Mouse (Mus musculus) MEL (cell line): Measurements from ENCODE around the gene Zfp593. TPM values are rescaled to one million over a fixed set of nuclear protein-coding genes. Genes with fewer than 3 reads are reported as not detected.

ENCODE experiments used
- DNase-seq: peaks from one replicate; pipeline ENCODE4 v3.0.0; 2011; ENCODE audit warnings: low read depth, low spot score
- H3K27ac ChIP-seq: 2 replicates; pipeline ENCODE4 v1.5.1; 2012; ENCODE audit warnings: low read depth, mild to moderate bottlenecking, control low read depth, low read length, moderate library complexity; ENCODE audit not compliant: control insufficient read depth
- H3K27me3 ChIP-seq, 2 experiments: fragments of 150-350 bp in 1 of 2; sonication (generic) in 1 of 2; 2 replicates each; pipeline ENCODE4 v1.6.1; 2012; ENCODE audit warnings: low read length in 2 of 2, mild to moderate bottlenecking in 2 of 2, improper control_type of control experiment in 1 of 2, moderate library complexity in 1 of 2; ENCODE audit not compliant: insufficient read depth in 2 of 2, control insufficient read depth in 1 of 2
- H3K36me3 ChIP-seq, 2 experiments: 2 replicates each; pipeline ENCODE4 v1.6.1; 2012 to 2014; ENCODE audit warnings: low read length in 2 of 2, improper control_type of control experiment in 1 of 2, inconsistent platforms in 1 of 2, mild to moderate bottlenecking in 1 of 2; ENCODE audit not compliant: insufficient read depth in 2 of 2, control insufficient read depth in 1 of 2
- H3K4me1 ChIP-seq, 2 experiments: fragments of 150-350 bp in 1 of 2; sonication (generic) in 1 of 2; 2 replicates each; pipeline ENCODE4 v1.6.1; 2012; ENCODE audit warnings: low read length in 2 of 2, improper control_type of control experiment in 1 of 2, mild to moderate bottlenecking in 1 of 2; ENCODE audit not compliant: insufficient read depth in 2 of 2, control insufficient read depth in 1 of 2
- H3K4me3 ChIP-seq, 2 experiments: fragments of 150-350 bp in 1 of 2; sonication (generic) in 1 of 2; 2 replicates each; pipeline ENCODE4 v1.5.1; 2012; ENCODE audit warnings: low read depth in 2 of 2, low read length in 2 of 2, mild to moderate bottlenecking in 2 of 2, moderate library complexity in 2 of 2, control low read depth in 1 of 2, improper control_type of control experiment in 1 of 2; ENCODE audit not compliant: control insufficient read depth in 1 of 2, insufficient read depth in 1 of 2
- H3K79me2 ChIP-seq: 2 replicates; pipeline ENCODE4 v1.6.1; 2012; ENCODE audit warnings: mild to moderate bottlenecking, low read length, moderate library complexity; ENCODE audit not compliant: control insufficient read depth, poor library complexity, insufficient read depth
- H3K9ac ChIP-seq: 2 replicates; pipeline ENCODE4 v1.6.1; 2012; ENCODE audit warnings: low read depth, mild to moderate bottlenecking, control low read depth, low read length, moderate library complexity; ENCODE audit not compliant: control insufficient read depth, poor library complexity, severe bottlenecking
- H3K9me3 ChIP-seq: fragments of 150-350 bp; sonication (generic); replicated peaks from 2 replicates; pipeline ENCODE4 v1.6.1; 2012; ENCODE audit warnings: mild to moderate bottlenecking, low read length, improper control_type of control experiment, moderate library complexity; ENCODE audit not compliant: insufficient read depth
- CHD1 ChIP-seq: IDR thresholded peaks from 2 replicates; pipeline ENCODE4 v1.6.1; 2012; ENCODE audit warnings: low read depth, mild to moderate bottlenecking, inconsistent platforms, low read length, improper control_type of control experiment
- CHD2 ChIP-seq: IDR thresholded peaks from 2 replicates; pipeline ENCODE4 v1.6.1; 2011; ENCODE audit warnings: low read length, improper control_type of control experiment
- EP300 ChIP-seq, 2 experiments: IDR thresholded peaks; 2 replicates each; pipeline ENCODE4 v1.6.1; 2011; ENCODE audit warnings: improper control_type of control experiment in 2 of 2, low read length in 2 of 2, low read depth in 1 of 2, mild to moderate bottlenecking in 1 of 2
- ETS1 ChIP-seq: IDR thresholded peaks from 2 replicates; pipeline ENCODE4 v1.6.1; 2012; ENCODE audit warnings: low read depth, mild to moderate bottlenecking, inconsistent platforms, low read length, improper control_type of control experiment, moderate library complexity
- GABPA ChIP-seq: IDR thresholded peaks from 2 replicates; pipeline ENCODE4 v1.6.1; 2012; ENCODE audit warnings: low read depth, mild to moderate bottlenecking, inconsistent platforms, low read length, improper control_type of control experiment, moderate library complexity
- GATA1 ChIP-seq: IDR thresholded peaks from 2 replicates; pipeline ENCODE4 v1.6.1; 2011; ENCODE audit warnings: low read depth, low read length, improper control_type of control experiment
- HCFC1 ChIP-seq: IDR thresholded peaks from 2 replicates; pipeline ENCODE4 v1.6.1; 2012; ENCODE audit warnings: low read depth, mild to moderate bottlenecking, inconsistent platforms, low read length, improper control_type of control experiment, moderate library complexity
- KAT2A ChIP-seq: conservative IDR thresholded peaks from 2 replicates; pipeline ENCODE4 v1.6.1; 2012; ENCODE audit warnings: low read depth, low read length, improper control_type of control experiment, inconsistent platforms
- MAFK ChIP-seq: IDR thresholded peaks from 2 replicates; pipeline ENCODE4 v1.6.1; 2011; ENCODE audit warnings: low read depth, mild to moderate bottlenecking, low read length, improper control_type of control experiment, borderline replicate concordance
- MAX ChIP-seq: IDR thresholded peaks from 2 replicates; pipeline ENCODE4 v1.6.1; 2011; ENCODE audit warnings: low read length, improper control_type of control experiment
- MEF2A ChIP-seq: IDR thresholded peaks from 2 replicates; pipeline ENCODE4 v1.6.1; 2014; ENCODE audit warnings: low read depth, mild to moderate bottlenecking, inconsistent platforms, low read length, improper control_type of control experiment; ENCODE audit not compliant: poor library complexity, insufficient replicate concordance, severe bottlenecking; ENCODE audit errors: extremely low read depth
- MYB ChIP-seq: IDR thresholded peaks from 2 replicates; pipeline ENCODE4 v1.6.1; 2011; ENCODE audit warnings: mild to moderate bottlenecking, low read depth, low read length, improper control_type of control experiment
- MYC ChIP-seq: IDR thresholded peaks from 2 replicates; pipeline ENCODE4 v1.6.1; 2011; ENCODE audit warnings: low read depth, mild to moderate bottlenecking, low read length, improper control_type of control experiment, moderate library complexity
- SMC3 ChIP-seq: IDR thresholded peaks from 2 replicates; pipeline ENCODE4 v1.6.1; 2011; ENCODE audit warnings: low read depth, low read length, improper control_type of control experiment
- TBP ChIP-seq: IDR thresholded peaks from 2 replicates; pipeline ENCODE4 v1.8.0; 2011; ENCODE audit warnings: low read depth, low read length, improper control_type of control experiment
- TCF12 ChIP-seq: IDR thresholded peaks from 2 replicates; pipeline ENCODE4 v1.6.1; 2014; ENCODE audit warnings: low read depth, mild to moderate bottlenecking, inconsistent platforms, low read length, improper control_type of control experiment, moderate library complexity
- UBTF ChIP-seq: IDR thresholded peaks from 2 replicates; pipeline ENCODE4 v1.6.1; 2012; ENCODE audit warnings: low read depth, mild to moderate bottlenecking, inconsistent platforms, low read length, improper control_type of control experiment, moderate library complexity, borderline replicate concordance; ENCODE audit not compliant: insufficient read depth
- USF1 ChIP-seq: IDR thresholded peaks from 2 replicates; pipeline ENCODE4 v1.6.1; 2014; ENCODE audit warnings: low read depth, mild to moderate bottlenecking, inconsistent platforms, low read length, improper control_type of control experiment, moderate library complexity
- USF2 ChIP-seq, 2 experiments: IDR thresholded peaks; 2 replicates each; pipeline ENCODE4 v1.6.1; 2011 to 2012; ENCODE audit warnings: improper control_type of control experiment in 2 of 2, low read length in 2 of 2, borderline replicate concordance in 1 of 2, inconsistent platforms in 1 of 2, low read depth in 1 of 2, mild to moderate bottlenecking in 1 of 2; ENCODE audit not compliant: insufficient read depth in 1 of 2
- ZC3H11A ChIP-seq: IDR thresholded peaks from 2 replicates; pipeline ENCODE4 v1.6.1; 2012; ENCODE audit warnings: low read depth, mild to moderate bottlenecking, inconsistent platforms, low read length, improper control_type of control experiment
- ZKSCAN1 ChIP-seq: IDR thresholded peaks from 2 replicates; pipeline ENCODE4 v1.6.1; 2012; ENCODE audit warnings: low read depth, mild to moderate bottlenecking, inconsistent platforms, low read length, improper control_type of control experiment, moderate library complexity
- ZMIZ1 ChIP-seq: IDR thresholded peaks from 2 replicates; pipeline ENCODE4 v1.6.1; 2012; ENCODE audit warnings: low read depth, mild to moderate bottlenecking, inconsistent platforms, low read length, improper control_type of control experiment, moderate library complexity
- ZNF384 ChIP-seq: IDR thresholded peaks from 2 replicates; pipeline ENCODE4 v1.6.1; 2012; ENCODE audit warnings: low read depth, mild to moderate bottlenecking, inconsistent platforms, low read length, improper control_type of control experiment
- polyA plus RNA-seq, 2 experiments: library from polyadenylated mRNA; stranded (reverse) in 1 of 2; unstranded in 1 of 2; fragments of >175 nt in 1 of 2; fragments of >200 nt in 1 of 2; gene quantifications; 2 replicates each; pipeline versions ENCODE4 v1.2.1 to v1.2.4; 2012; ENCODE audit warnings: low replicate concordance in 2 of 2, low read depth in 1 of 2; ENCODE audit not compliant: insufficient read length in 2 of 2, insufficient read depth in 1 of 2, missing spikeins in 1 of 2
- total RNA-seq: library from RNA; depleted of rRNA; stranded (reverse); fragments of 300-350 nt; gene quantifications from 2 replicates; pipeline ENCODE4 v1.2.3, GENCODE M21; 2012

Gene Zfp593
- total and polyA plus RNA-seq, 3 experiments: 30.4 to 33.9 TPM; not detected in 1

DNA sequence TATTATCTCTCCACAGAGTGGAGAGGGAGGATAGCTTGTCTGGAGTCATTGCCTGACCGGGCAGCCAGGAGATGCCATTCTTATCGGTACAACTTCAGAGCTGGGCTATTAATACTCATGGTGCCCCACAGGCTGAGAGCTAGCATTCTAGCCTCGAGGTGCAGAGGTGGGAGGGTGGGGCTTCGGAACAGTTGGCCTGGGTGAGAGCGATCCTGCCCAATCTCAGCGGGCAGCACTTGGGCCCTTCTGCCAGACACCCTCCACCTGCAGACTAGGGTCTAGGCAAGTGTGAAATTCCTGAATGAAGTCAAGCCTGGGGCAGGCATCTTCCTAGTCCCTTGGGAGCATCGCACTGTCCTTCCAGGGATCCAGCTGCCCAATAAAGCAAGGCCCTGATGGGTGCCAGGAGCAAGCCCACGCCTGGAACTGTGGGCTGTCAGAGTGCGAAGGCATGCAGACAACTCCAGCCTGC, 48.3 kb upstream of the Zfp593 start:
- TF ChIP-seq ZC3H11A: no peak
- TF ChIP-seq MYC: no peak
- TF ChIP-seq MEF2A: no peak
- no peak for TF ChIP-seq GATA1
- TF ChIP-seq USF2 (IDR thresholded peaks at IDR 0.05; ENCODE audit: borderline replicate concordance in 1 of 2, insufficient read depth in 1 of 2, low read depth in 1 of 2, low read length in 2 of 2): no peak
- no peak for TF ChIP-seq UBTF
- TF ChIP-seq ETS1: no peak
- no peak for TF ChIP-seq ZNF384
- no peak for TF ChIP-seq MYB
- TF ChIP-seq TBP: no peak
- TF ChIP-seq CHD2: no peak
- no peak for TF ChIP-seq HCFC1
- no peak for TF ChIP-seq GABPA
- TF ChIP-seq TCF12: no peak
- no peak for TF ChIP-seq MAX
- Histone ChIP-seq H3K9ac (no peak overlapping the region), H3K4me1 (peaks cover 0 to 2% of the 10 kb centered on the region in 2 experiments; a peak in 2 of 4 replicates), H3K4me3 (no peak overlapping the region), H3K9me3 (no peaks in the 10 kb centered on the region), H3K27ac (no peak overlapping the region), H3K27me3 (no peaks in the 10 kb centered on the region), H3K79me2 (no peaks in the 10 kb centered on the region), H3K36me3 (peaks cover 0 to 1% of the 10 kb centered on the region in 2 experiments; a peak in 1 of 4 replicates)
- no peak for DNase-seq

DNA sequence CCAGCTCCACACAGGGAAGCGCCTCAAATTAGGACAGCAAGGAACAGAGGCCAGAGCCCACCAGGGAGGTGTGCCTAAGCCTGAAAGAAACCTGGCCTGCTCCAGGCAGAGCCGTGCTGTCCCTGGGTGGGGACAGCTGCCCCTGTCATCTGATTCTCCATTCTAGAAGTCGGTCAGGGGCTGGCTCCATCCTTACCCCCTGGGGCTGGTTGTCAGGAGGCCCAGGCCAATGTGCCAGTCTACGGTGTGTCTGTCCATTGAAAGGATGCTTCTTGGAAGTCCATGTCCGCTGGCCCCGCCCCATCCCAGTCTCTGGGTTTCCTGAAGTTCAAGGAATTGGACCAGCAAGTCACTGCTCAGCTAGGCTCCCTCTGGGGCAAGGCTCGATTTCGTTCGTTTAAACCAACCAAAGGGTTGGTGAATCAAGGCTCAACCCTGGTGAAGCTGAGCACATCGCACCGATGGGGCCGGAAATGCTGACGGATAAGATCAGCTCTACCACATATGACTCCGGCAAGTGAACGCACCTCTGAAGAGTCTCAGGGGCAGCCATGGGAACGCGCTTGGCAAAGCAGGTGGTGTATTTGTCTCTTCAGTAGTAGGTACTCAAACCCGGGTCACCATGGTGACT, 47.8 kb upstream of the Zfp593 start:
- TF ChIP-seq MAFK (no peak), MYB (no peak), TCF12 (no peak), ZKSCAN1 (no peak), EP300 (IDR thresholded peaks at IDR 0.05; ENCODE audit: low read depth in 1 of 2, low read length in 2 of 2) (no peak), USF1 (no peak), SMC3 (no peak), MAX (no peak), ETS1 (no peak), ZMIZ1 (no peak), ZNF384 (no peak), CHD1 (no peak), KAT2A (no peak)
- DNase-seq: no peak
- H3K79me2 ChIP-seq: no peaks in the 10 kb centered on the region

More for the DNA sequence above, 47.8 kb upstream of the Zfp593 start:
- Histone ChIP-seq H3K9ac (no peak overlapping the region), H3K27ac (no peak overlapping the region), H3K36me3 (peaks cover 0 to 7% of the 10 kb centered on the region in 2 experiments; a peak in 2 of 4 replicates), H3K9me3 (no peaks in the 10 kb centered on the region), H3K4me1 (peaks cover 0 to 7% of the 10 kb centered on the region in 2 experiments; a peak in 2 of 4 replicates), H3K27me3 (no peaks in the 10 kb centered on the region), H3K4me3 (no peak overlapping the region)
